Mouse (Mus musculus) myocyte (in vitro differentiated cells): ENCODE data around the gene Nol9.

Experiments used
- E2F4 ChIP-seq: IDR thresholded peaks from one replicate; pipeline ENCODE4 v1.6.1; 2011; ENCODE audit warnings: mild to moderate bottlenecking, control low read depth, moderate library complexity; ENCODE audit not compliant: insufficient read depth
- MAX ChIP-seq: IDR thresholded peaks from one replicate; pipeline ENCODE4 v1.6.1; 2011; ENCODE audit warnings: low read depth, mild to moderate bottlenecking, control low read depth
- POLR2A ChIP-seq: IDR thresholded peaks from one replicate; pipeline ENCODE4 v1.6.1; 2011; ENCODE audit warnings: low read depth, mild to moderate bottlenecking, control low read depth, moderate library complexity; ENCODE audit not compliant: insufficient read length
- REST ChIP-seq: IDR thresholded peaks from one replicate; pipeline ENCODE4 v1.6.1; 2011; ENCODE audit warnings: mild to moderate bottlenecking, control low read depth, moderate library complexity; ENCODE audit not compliant: insufficient read depth, insufficient read length
- TCF12 ChIP-seq: IDR thresholded peaks from one replicate; pipeline ENCODE4 v1.6.1; 2011; ENCODE audit warnings: mild to moderate bottlenecking, control low read depth; ENCODE audit not compliant: poor library complexity, insufficient read depth, severe bottlenecking
- USF1 ChIP-seq: IDR thresholded peaks from one replicate; pipeline ENCODE4 v1.6.1; 2011; ENCODE audit warnings: low read depth, mild to moderate bottlenecking, control low read depth, moderate library complexity

GRCm38 (mm10) chr4:152070494-152071396 lies 31.6 kb downstream of the Nol9 start:
- TF ChIP-seq USF1 (no peak), E2F4 (no peak), TCF12 (no peak), POLR2A (no peak), REST (no peak), MAX (no peak)
